Mouse (Mus musculus) forebrain, embryonic 13.5 days (tissue): ENCODE results near the gene Galnt10. TPM values are rescaled to one million over a fixed set of nuclear protein-coding genes. Genes with fewer than 3 reads are reported as not detected.
"Not testable (repeated sequence)": the region's sequence is repeated elsewhere in the genome, so short reads cannot be mapped to it uniquely, and the experiment has no call there.

Source experiments
- ATAC-seq: fragments of 200-750 bp; cut with Nextera tagmentation; 2 replicates; pipeline ENCODE4 v1.8.0; 2017
- H3K27ac ChIP-seq: fragments of 300-500 bp; sonication (generic); 2 replicates; pipeline ENCODE4 v1.5.1; 2015; ENCODE audit warnings: inconsistent platforms, mild to moderate bottlenecking, moderate library complexity
- H3K27me3 ChIP-seq: fragments of 300-500 bp; sonication (generic); 2 replicates; pipeline ENCODE4 v1.6.1; 2015; ENCODE audit warnings: mild to moderate bottlenecking, inconsistent platforms
- H3K36me3 ChIP-seq: fragments of 300-500 bp; sonication (generic); 2 replicates; pipeline ENCODE4 v1.6.1; 2015; ENCODE audit warnings: mild to moderate bottlenecking, inconsistent platforms; ENCODE audit not compliant: poor library complexity, severe bottlenecking
- H3K4me1 ChIP-seq: fragments of 300-500 bp; sonication (generic); 2 replicates; pipeline ENCODE4 v1.6.1; 2015; ENCODE audit warnings: inconsistent platforms
- H3K4me2 ChIP-seq: fragments of 300-500 bp; sonication (generic); 2 replicates; pipeline ENCODE4 v1.6.1; 2015; ENCODE audit warnings: inconsistent platforms, mild to moderate bottlenecking, moderate library complexity
- H3K4me3 ChIP-seq: fragments of 300-500 bp; sonication (generic); 2 replicates; pipeline ENCODE4 v1.5.1; 2015; ENCODE audit warnings: mild to moderate bottlenecking, inconsistent platforms
- H3K9ac ChIP-seq: fragments of 300-500 bp; sonication (generic); 2 replicates; pipeline ENCODE4 v1.6.1; 2015; ENCODE audit warnings: mild to moderate bottlenecking, inconsistent platforms
- H3K9me3 ChIP-seq: fragments of 300-500 bp; sonication (generic); replicated peaks from 2 replicates; pipeline ENCODE4 v1.6.1; 2016; ENCODE audit warnings: inconsistent platforms
- WGBS: fragments of 180-500 bp; shearing (Covaris S2); methylation state at CpG from one replicate; pipeline ENCODE4 v1.1.7; 2015; 5-methylcytosine and 5-hydroxymethylcytosine counted together
- polyA plus RNA-seq: library from polyadenylated mRNA; unstranded; fragments of >200 nt; fragmentation: Nextera tagmentation; extraction: Ambion mirVana; gene quantifications from 2 replicates; pipeline ENCODE4 v1.2.1, GENCODE M21; 2015

The Galnt10 gene
- polyA plus RNA-seq, 1 experiment from 2014 or later, result 10.4 TPM

GRCm38 (mm10) chr11:57805047-57805446, 159.8 kb downstream of the Galnt10 start:
- H3K27ac ChIP-seq, result no peak overlapping the region

GRCm38 (mm10) chr11:57809017-57809731, 163.9 kb downstream of the Galnt10 start:
- Histone ChIP-seq H3K4me2 (no peak overlapping the region), H3K9ac (no peak overlapping the region), H3K4me3 (no peak overlapping the region), H3K27ac (no peak overlapping the region), H3K27me3 (no peaks in the 10 kb centered on the region), H3K9me3 (no peaks in the 10 kb centered on the region), H3K4me1 (no peaks in the 10 kb centered on the region), H3K36me3 (peaks cover 66% of the 10 kb centered on the region)
- no peak for ATAC-seq
- 95% methylated on average over 17 of the region's 17 CpGs for WGBS

More at GRCm38 (mm10) chr11:57805047-57805446, 159.8 kb downstream of the Galnt10 start:
- Histone ChIP-seq H3K9ac (no peak overlapping the region), H3K36me3 (peaks cover 37% of the 10 kb centered on the region), H3K4me2 (no peak overlapping the region), H3K4me1 (peaks cover 28% of the 10 kb centered on the region), H3K27me3 (no peaks in the 10 kb centered on the region), H3K9me3 (no peaks in the 10 kb centered on the region), H3K4me3 (no peak overlapping the region)
- ATAC-seq, result no peak
- 85% methylated on average over 3 of the region's 3 CpGs for WGBS

GRCm38 (mm10) chr11:57809732-57810098, 164.5 kb downstream of the Galnt10 start:
- 90% methylated on average over 8 of the region's 8 CpGs for WGBS
- no peaks in the 10 kb centered on the region for H3K9me3 ChIP-seq
- H3K36me3 ChIP-seq, result peaks cover 66% of the 10 kb centered on the region
- no peaks in the 10 kb centered on the region for H3K4me1 ChIP-seq
- no peaks in the 10 kb centered on the region for H3K27me3 ChIP-seq
- no peak overlapping the region for H3K9ac ChIP-seq
- H3K4me3 ChIP-seq, result no peak overlapping the region
- no peak overlapping the region for H3K27ac ChIP-seq
- ATAC-seq, result no peak
- no peak overlapping the region for H3K4me2 ChIP-seq

- Histone ChIP-seq H3K9ac (no peak overlapping the region), H3K36me3 (peaks cover 64% of the 10 kb centered on the region), H3K27ac (no peak overlapping the region), H3K4me3 (no peak overlapping the region), H3K4me2 (no peak overlapping the region), H3K27me3 (no peaks in the 10 kb centered on the region), H3K4me1 (no peaks in the 10 kb centered on the region), H3K9me3 (no peaks in the 10 kb centered on the region)
- 90% methylated on average over 7 of the region's 7 CpGs for WGBS
- no peak for ATAC-seq
Measured at GRCm38 (mm10) chr11:57811006-57811405, 165.8 kb downstream of the Galnt10 start.

- Histone ChIP-seq H3K9ac (no peak overlapping the region), H3K4me3 (no peak overlapping the region), H3K4me1 (no peaks in the 10 kb centered on the region), H3K4me2 (no peak overlapping the region), H3K27ac (no peak overlapping the region), H3K36me3 (peaks cover 53% of the 10 kb centered on the region), H3K9me3 (no peaks in the 10 kb centered on the region), H3K27me3 (no peaks in the 10 kb centered on the region)
- no peak for ATAC-seq
- WGBS, result 95% methylated on average over 8 of the region's 8 CpGs
Measured at GRCm38 (mm10) chr11:57812212-57812611, 167.0 kb downstream of the Galnt10 start.

- H3K4me2 ChIP-seq, result no peak overlapping the region
- ATAC-seq, result no peak
- no peak overlapping the region for H3K9ac ChIP-seq
- H3K36me3 ChIP-seq, result peaks cover 43% of the 10 kb centered on the region
- 92% methylated on average over 3 of the region's 3 CpGs for WGBS
- H3K27me3 ChIP-seq, result no peaks in the 10 kb centered on the region
- no peak overlapping the region for H3K27ac ChIP-seq
- no peak overlapping the region for H3K4me3 ChIP-seq
- no peaks in the 10 kb centered on the region for H3K9me3 ChIP-seq
- no peaks in the 10 kb centered on the region for H3K4me1 ChIP-seq
Measured at GRCm38 (mm10) chr11:57813641-57814040, 168.4 kb downstream of the Galnt10 start.

- Histone ChIP-seq H3K27me3 (no peaks in the 10 kb centered on the region), H3K4me2 (no peak overlapping the region), H3K9me3 (no peaks in the 10 kb centered on the region), H3K27ac (no peak overlapping the region), H3K9ac (no peak overlapping the region), H3K4me3 (no peak overlapping the region), H3K4me1 (no peaks in the 10 kb centered on the region), H3K36me3 (no peaks in the 10 kb centered on the region)
- 87% methylated on average over 4 of the region's 4 CpGs for WGBS
- ATAC-seq, result no peak
Measured at GRCm38 (mm10) chr11:57818189-57818588, 172.9 kb downstream of the Galnt10 start.

- 34% methylated on average over 9 of the region's 9 CpGs for WGBS
- Histone ChIP-seq H3K36me3 (no peaks in the 10 kb centered on the region), H3K4me1 (no peaks in the 10 kb centered on the region), H3K27ac (no peak overlapping the region), H3K27me3 (peaks cover 15% of the 10 kb centered on the region), H3K9ac (no peak overlapping the region), H3K9me3 (no peaks in the 10 kb centered on the region), H3K4me3 (no peak overlapping the region), H3K4me2 (no peak overlapping the region)
- 0 out of 2 replicates have a peak, but pooled peaks have one; percentile 16 for ATAC-seq
Measured at GRCm38 (mm10) chr11:57819999-57820581, 174.8 kb downstream of the Galnt10 start.

GRCm38 (mm10) chr11:57823159-57823558, 177.9 kb downstream of the Galnt10 start:
- not testable (repeated sequence) for H3K9ac ChIP-seq, ATAC-seq, H3K9me3 ChIP-seq, H3K36me3 ChIP-seq, H3K4me2 ChIP-seq, H3K4me3 ChIP-seq, H3K27ac ChIP-seq
- peaks cover 11% of the 10 kb centered on the region for H3K4me1 ChIP-seq
- 89% methylated on average over 2 of the region's 2 CpGs for WGBS
- H3K27me3 ChIP-seq, result peaks cover 44% of the 10 kb centered on the region

- no peak overlapping the region for H3K27ac ChIP-seq
- no peaks in the 10 kb centered on the region for H3K9me3 ChIP-seq
- H3K9ac ChIP-seq, result no peak overlapping the region
- H3K4me1 ChIP-seq, result peaks cover 12% of the 10 kb centered on the region
- H3K4me3 ChIP-seq, result no peak overlapping the region
- no peak overlapping the region for H3K4me2 ChIP-seq
- no peak for ATAC-seq
- peaks cover 49% of the 10 kb centered on the region for H3K27me3 ChIP-seq
- no peaks in the 10 kb centered on the region for H3K36me3 ChIP-seq
- 73% methylated on average over 7 of the region's 7 CpGs for WGBS
Measured at GRCm38 (mm10) chr11:57823714-57824113, 178.5 kb downstream of the Galnt10 start.

GRCm38 (mm10) chr11:57825234-57825633, 180.0 kb downstream of the Galnt10 start:
- H3K4me2 ChIP-seq, H3K4me3 ChIP-seq, H3K9me3 ChIP-seq, H3K9ac ChIP-seq, H3K27ac ChIP-seq, ATAC-seq, H3K36me3 ChIP-seq: not testable (repeated sequence)
- 44% methylated on average over 11 of the region's 11 CpGs for WGBS
- peaks cover 12% of the 10 kb centered on the region for H3K4me1 ChIP-seq
- peaks cover 65% of the 10 kb centered on the region for H3K27me3 ChIP-seq

GRCm38 (mm10) chr11:57827048-57827914, 182.0 kb downstream of the Galnt10 start:
- Histone ChIP-seq H3K27me3 (peaks cover 85% of the 10 kb centered on the region), H3K4me3 (peak overlapping the region; percentile 37), H3K4me1 (peaks cover 19% of the 10 kb centered on the region), H3K9ac (peak overlapping the region; percentile 40; the same call in 1 of the 2 replicates), H3K4me2 (peak overlapping the region; percentile 59), H3K9me3 (no peaks in the 10 kb centered on the region), H3K36me3 (no peaks in the 10 kb centered on the region), H3K27ac (no peak overlapping the region)
- under 1% methylated on average over 41 of the region's 41 CpGs for WGBS
- peak; percentile 30; the same call in 1 of the 2 replicates for ATAC-seq
